Mouse (Mus musculus) stomach, embryonic 16.5 days (tissue): ENCODE measurements at regions not wholly inside any gene's neighbourhood (a gene's known extent, or its start where the extent isn't known, plus 50 kb on each side); places are given as distances from the start of the nearest gene placed in this dataset.

Source experiments
- ATAC-seq: fragments of 200-750 bp; cut with Nextera tagmentation; 2 replicates; pipeline ENCODE4 v1.8.0; 2017; ENCODE audit warnings: moderate number of reproducible peaks, moderate TSS enrichment; ENCODE audit not compliant: insufficient read depth, low FRiP score
- H3K27ac ChIP-seq: fragments of 300-500 bp; sonication (generic); 2 replicates; pipeline ENCODE4 v1.5.1; 2014; ENCODE audit warnings: low read length
- H3K27me3 ChIP-seq: fragments of 300-500 bp; sonication (generic); 2 replicates; pipeline ENCODE4 v1.6.1; 2014; ENCODE audit warnings: low read length, control low read depth, mixed read lengths; ENCODE audit not compliant: control insufficient read depth, insufficient read depth
- H3K36me3 ChIP-seq: fragments of 300-500 bp; sonication (generic); 2 replicates; pipeline ENCODE4 v1.6.1; 2014; ENCODE audit warnings: low read length; ENCODE audit not compliant: control insufficient read depth, insufficient read depth
- H3K4me1 ChIP-seq: fragments of 300-500 bp; sonication (generic); 2 replicates; pipeline ENCODE4 v1.6.1; 2014; ENCODE audit warnings: low read length, control low read depth, mixed read lengths; ENCODE audit not compliant: control insufficient read depth, insufficient read depth
- H3K4me2 ChIP-seq: fragments of 300-500 bp; sonication (generic); 2 replicates; pipeline ENCODE4 v1.6.1; 2014; ENCODE audit warnings: low read depth, low read length, mixed read lengths
- H3K4me3 ChIP-seq: fragments of 300-500 bp; sonication (generic); replicated peaks from 2 replicates; pipeline ENCODE4 v1.5.1; 2014; ENCODE audit warnings: mild to moderate bottlenecking, low read length
- H3K9ac ChIP-seq: fragments of 300-500 bp; sonication (generic); 2 replicates; pipeline ENCODE4 v1.6.1; 2014; ENCODE audit warnings: low read length
- H3K9me3 ChIP-seq: fragments of 300-500 bp; sonication (generic); replicated peaks from 2 replicates; pipeline ENCODE4 v1.6.1; 2016; ENCODE audit warnings: low read length, control low read depth; ENCODE audit not compliant: control insufficient read depth
- WGBS: fragments of 180-500 bp; shearing (Covaris S2); extraction: QIAGEN DNeasy Blood & Tissue Kit; methylation state at CpG from one replicate; pipeline ENCODE4 v1.1.7; 2014; 5-methylcytosine and 5-hydroxymethylcytosine counted together

DNA sequence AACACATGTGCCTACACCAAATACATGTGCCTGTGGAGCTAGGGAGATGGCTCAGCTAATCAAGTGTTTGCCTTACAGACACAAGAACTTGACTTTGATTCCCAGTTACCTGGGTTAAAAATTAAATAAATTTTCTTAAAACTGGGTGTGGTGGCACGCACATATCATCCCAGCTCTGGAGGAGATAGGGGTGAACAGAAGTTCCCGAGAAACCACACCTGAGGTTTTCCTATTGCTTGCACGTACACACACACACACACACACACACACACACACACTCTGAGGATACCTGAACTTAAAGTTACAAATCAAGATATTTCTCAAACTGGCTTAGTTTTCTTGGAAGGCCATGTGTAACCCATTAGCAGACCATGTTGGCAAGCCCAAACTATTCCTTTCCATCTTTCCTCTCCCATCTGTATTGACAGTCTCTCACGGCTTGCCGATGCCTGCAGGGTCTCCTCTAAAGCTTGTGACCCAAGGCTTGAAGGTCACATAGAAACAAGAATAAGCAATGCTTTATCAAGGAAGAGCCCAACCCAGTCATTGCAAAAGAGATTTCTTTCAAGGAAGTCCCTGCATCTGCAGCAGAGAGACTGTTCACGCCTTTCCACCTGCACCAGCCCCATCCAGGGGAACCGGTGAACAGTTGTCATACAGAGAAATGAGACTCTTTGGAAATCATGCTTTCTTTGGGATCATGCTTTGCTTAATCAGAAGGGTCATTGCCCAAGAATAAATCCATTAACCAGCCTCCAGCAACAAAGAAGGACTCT, 129.9 kb downstream of the Cyp26b1 start:
- WGBS, result 71% methylated on average over 7 of the region's 7 CpGs
- no peak overlapping the region for H3K9ac ChIP-seq
- no peaks in the 10 kb centered on the region for H3K9me3 ChIP-seq
- H3K27me3 ChIP-seq, result no peaks in the 10 kb centered on the region
- no peak overlapping the region for H3K4me3 ChIP-seq
- no peaks in the 10 kb centered on the region for H3K4me1 ChIP-seq
- no peaks in the 10 kb centered on the region for H3K36me3 ChIP-seq
- no peak overlapping the region for H3K4me2 ChIP-seq
- no peak for ATAC-seq
- H3K27ac ChIP-seq, result no peak overlapping the region

GRCm38 (mm10) chr6:84456803-84457202, 136.9 kb downstream of the Cyp26b1 start:
- ATAC-seq, result no peak
- Histone ChIP-seq H3K9ac (no peak overlapping the region), H3K36me3 (no peaks in the 10 kb centered on the region), H3K9me3 (no peaks in the 10 kb centered on the region), H3K4me2 (no peak overlapping the region), H3K27ac (no peak overlapping the region), H3K4me3 (no peak overlapping the region), H3K27me3 (no peaks in the 10 kb centered on the region), H3K4me1 (no peaks in the 10 kb centered on the region)
- 82% methylated on average over 3 of the region's 3 CpGs for WGBS

DNA sequence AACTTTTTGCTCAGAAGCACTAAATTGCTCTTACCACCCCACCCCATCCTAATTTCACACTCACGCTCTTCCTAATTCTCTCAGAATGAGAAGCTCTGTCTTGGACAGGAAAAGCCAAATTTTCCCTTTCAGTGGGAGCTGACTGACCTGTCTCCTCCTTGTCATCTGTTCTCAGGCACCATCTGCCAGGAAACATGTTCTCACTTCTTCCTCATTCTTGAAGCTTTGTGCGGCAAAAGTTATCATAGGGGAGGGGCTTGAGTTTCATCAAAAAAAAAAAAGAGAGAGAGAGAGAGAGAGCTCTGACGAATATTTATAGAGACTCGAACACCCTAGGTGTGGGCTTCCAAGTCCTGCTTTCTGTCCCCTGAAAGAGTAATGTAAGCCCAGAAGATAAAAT, 148.6 kb downstream of the Cyp26b1 start:
- no peak for ATAC-seq
- no peaks in the 10 kb centered on the region for H3K4me1 ChIP-seq
- H3K9ac ChIP-seq, result no peak overlapping the region
- no peak overlapping the region for H3K4me3 ChIP-seq
- H3K4me2 ChIP-seq, result no peak overlapping the region
- no peaks in the 10 kb centered on the region for H3K36me3 ChIP-seq
- no peaks in the 10 kb centered on the region for H3K27me3 ChIP-seq
- no peaks in the 10 kb centered on the region for H3K9me3 ChIP-seq
- no peak overlapping the region for H3K27ac ChIP-seq
- 31% methylated on average over 4 of the region's 4 CpGs for WGBS

DNA sequence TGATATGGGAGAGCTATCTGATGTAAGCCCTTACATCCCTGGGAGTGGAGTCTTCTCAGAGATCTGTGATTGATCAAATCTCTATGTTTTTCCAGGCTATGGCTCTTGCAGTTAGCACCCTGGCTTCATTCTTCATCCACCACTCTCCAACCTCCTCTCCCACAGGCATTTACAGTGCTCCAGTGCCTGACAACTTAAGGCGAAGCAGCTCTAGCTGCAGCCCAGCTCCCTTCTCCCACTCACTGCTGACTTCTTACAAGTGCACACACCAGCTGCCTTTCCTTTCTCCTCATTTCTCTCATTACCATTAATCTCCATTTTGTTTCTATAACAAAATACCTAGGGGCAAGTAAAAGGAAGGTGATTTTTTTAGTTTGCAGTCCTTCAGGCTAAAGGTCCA, 151.0 kb downstream of the Cyp26b1 start:
- Histone ChIP-seq H3K27ac (no peak overlapping the region), H3K4me2 (no peak overlapping the region), H3K4me1 (no peaks in the 10 kb centered on the region), H3K27me3 (no peaks in the 10 kb centered on the region), H3K9me3 (no peaks in the 10 kb centered on the region), H3K36me3 (no peaks in the 10 kb centered on the region), H3K4me3 (no peak overlapping the region), H3K9ac (no peak overlapping the region)
- ATAC-seq, result no peak
- 85% methylated on average over 1 of the region's 1 CpGs for WGBS

DNA sequence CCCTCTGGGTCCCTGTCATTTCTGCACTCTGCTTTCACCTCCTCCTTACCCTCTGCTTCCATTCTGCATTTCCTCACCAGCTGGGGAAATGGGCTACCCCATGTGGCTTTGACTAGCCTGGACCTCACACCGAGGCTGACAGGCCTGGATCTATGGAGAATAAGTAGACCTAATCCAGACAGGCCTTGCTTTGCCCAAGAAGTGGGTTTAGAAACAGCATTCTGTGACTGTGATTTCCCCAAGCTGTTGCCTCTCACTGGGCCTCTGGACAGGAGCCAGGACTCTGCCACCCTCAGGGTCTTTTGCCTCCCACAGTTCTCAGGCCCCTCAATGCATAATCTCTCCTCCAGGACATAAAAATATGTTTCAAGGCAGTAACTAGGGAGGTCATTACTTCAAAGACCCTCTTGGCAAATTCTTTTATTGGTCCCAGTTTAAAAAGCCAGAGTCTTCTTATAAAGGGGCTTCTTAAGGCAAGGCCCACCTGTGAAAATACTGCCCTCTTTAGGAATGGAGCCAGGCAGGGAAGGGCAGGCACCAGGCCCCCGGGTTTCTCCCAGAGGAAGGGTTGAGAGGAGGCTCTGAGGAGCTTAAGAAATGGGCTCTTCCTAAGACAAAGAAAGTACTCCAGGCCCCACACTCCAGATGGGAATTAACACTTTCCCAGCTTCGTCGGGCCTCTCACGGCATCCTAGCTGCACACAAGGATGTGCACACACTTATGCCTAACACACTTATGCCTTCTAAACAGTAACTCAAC, 151.8 kb downstream of the Cyp26b1 start:
- no peak for ATAC-seq
- Histone ChIP-seq H3K36me3 (no peaks in the 10 kb centered on the region), H3K4me1 (no peaks in the 10 kb centered on the region), H3K4me3 (no peak overlapping the region), H3K27ac (no peak overlapping the region), H3K27me3 (no peaks in the 10 kb centered on the region), H3K9me3 (no peaks in the 10 kb centered on the region), H3K4me2 (no peak overlapping the region), H3K9ac (no peak overlapping the region)
- WGBS, result 74% methylated on average over 5 of the region's 5 CpGs

DNA sequence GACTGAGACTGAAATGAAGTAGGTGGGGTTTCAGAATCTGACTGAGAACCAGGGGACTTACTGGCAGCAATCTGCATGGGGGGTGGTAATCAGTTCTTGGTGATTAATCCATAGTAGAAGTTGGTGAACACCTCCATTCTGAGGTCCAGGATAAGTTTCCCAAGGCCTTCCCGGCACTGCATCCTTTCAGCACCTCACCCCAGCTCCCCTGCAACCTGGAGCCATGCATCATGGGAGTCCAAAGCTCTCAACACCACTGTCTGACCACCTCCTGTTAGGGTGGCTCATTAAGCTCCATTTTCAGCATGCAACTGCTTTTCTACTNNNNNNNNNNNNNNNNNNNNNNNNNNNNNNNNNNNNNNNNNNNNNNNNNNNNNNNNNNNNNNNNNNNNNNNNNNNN, 157.0 kb downstream of the Cyp26b1 start:
- H3K27ac ChIP-seq, result no peak overlapping the region
- no peak overlapping the region for H3K4me3 ChIP-seq
- WGBS, result 76% methylated on average over 1 of the region's 1 CpGs
- H3K9ac ChIP-seq, result no peak overlapping the region
- no peaks in the 10 kb centered on the region for H3K9me3 ChIP-seq
- no peak overlapping the region for H3K4me2 ChIP-seq
- no peaks in the 10 kb centered on the region for H3K36me3 ChIP-seq
- H3K4me1 ChIP-seq, result no peaks in the 10 kb centered on the region
- no peak for ATAC-seq
- no peaks in the 10 kb centered on the region for H3K27me3 ChIP-seq

- H3K36me3 ChIP-seq, result no peaks in the 10 kb centered on the region
- no peaks in the 10 kb centered on the region for H3K4me1 ChIP-seq
- WGBS, result 75% methylated on average over 6 of the region's 6 CpGs
- H3K4me3 ChIP-seq, result no peak overlapping the region
- H3K4me2 ChIP-seq, result no peak overlapping the region
- H3K9ac ChIP-seq, result no peak overlapping the region
- no peak overlapping the region for H3K27ac ChIP-seq
- H3K27me3 ChIP-seq, result no peaks in the 10 kb centered on the region; the same call in 1 of the 2 replicates
- no peaks in the 10 kb centered on the region for H3K9me3 ChIP-seq
- ATAC-seq, result no peak
Observed at GRCm38 (mm10) chr6:84434532-84434931, 159.2 kb downstream of the Cyp26b1 start.

DNA sequence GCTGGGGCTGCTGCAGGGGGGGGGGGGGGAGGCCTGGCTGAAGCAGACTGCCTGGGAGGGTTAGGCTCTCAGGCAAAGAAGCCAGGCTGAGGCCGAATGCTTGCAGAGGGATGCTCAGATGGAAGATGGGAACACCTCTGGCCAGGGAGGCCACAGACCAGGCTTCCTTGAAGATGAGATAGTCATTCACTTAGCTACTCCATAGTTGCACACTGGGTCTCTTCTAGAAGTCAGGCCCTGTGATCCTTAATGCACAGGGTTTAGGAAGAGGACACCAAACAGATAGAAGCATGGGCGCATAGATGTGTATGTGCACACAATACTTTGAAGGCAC, 162.1 kb downstream of the Cyp26b1 start:
- H3K4me2 ChIP-seq, result no peak overlapping the region

DNA sequence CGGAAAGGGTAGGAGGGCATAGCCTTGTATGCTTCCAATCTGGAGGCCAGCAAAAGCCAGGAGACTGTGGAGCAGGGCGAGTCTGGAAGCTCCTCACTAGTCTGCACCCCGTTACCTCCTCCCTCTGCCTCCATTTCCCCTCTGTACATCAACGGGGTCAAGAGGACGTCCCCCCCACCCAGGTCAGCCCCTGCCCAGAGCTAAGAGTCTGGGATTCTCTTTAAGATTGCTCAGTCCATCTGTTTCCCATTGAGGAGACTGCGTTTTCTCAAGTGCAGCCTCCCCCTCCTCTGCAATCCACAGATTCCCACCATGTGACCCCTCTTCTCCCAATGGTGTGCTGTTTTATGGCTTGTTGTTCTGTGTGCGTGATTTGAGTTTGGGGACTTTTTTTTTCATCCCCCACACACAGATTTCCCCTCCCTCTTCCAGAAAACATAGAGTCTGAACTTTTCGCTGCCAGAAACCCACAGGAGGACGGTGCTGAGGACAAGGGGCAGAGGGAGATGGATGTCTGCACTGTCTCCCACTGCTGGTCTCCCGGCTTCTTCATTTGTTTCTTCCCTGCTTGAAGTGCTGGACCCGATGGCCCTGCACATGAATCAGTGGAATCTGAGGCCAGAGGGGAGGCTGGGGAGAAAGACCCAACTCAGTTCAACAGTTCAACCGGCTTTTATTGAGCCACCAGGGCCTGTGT, 162.6 kb downstream of the Cyp26b1 start:
- Histone ChIP-seq H3K27me3 (no peaks in the 10 kb centered on the region; the same call in 1 of the 2 replicates), H3K4me3 (no peak overlapping the region)

More for the DNA sequence above, 162.1 kb downstream of the Cyp26b1 start:
- no peaks in the 10 kb centered on the region for H3K4me1 ChIP-seq
- no peak for ATAC-seq
- no peak overlapping the region for H3K4me3 ChIP-seq
- no peaks in the 10 kb centered on the region for H3K36me3 ChIP-seq
- no peak overlapping the region for H3K9ac ChIP-seq
- WGBS, result 85% methylated on average over 2 of the region's 2 CpGs
- no peaks in the 10 kb centered on the region for H3K9me3 ChIP-seq
- H3K27ac ChIP-seq, result no peak overlapping the region
- H3K27me3 ChIP-seq, result no peaks in the 10 kb centered on the region; the same call in 1 of the 2 replicates

More for the DNA sequence above, 162.6 kb downstream of the Cyp26b1 start:
- Histone ChIP-seq H3K9me3 (no peaks in the 10 kb centered on the region), H3K4me1 (no peaks in the 10 kb centered on the region), H3K9ac (no peak overlapping the region), H3K27ac (no peak overlapping the region), H3K36me3 (no peaks in the 10 kb centered on the region), H3K4me2 (no peak overlapping the region)
- peak; percentile 31; the same call in 1 of the 2 replicates for ATAC-seq
- WGBS, result 41% methylated on average over 12 of the region's 12 CpGs
